Mouse (Mus musculus): ENCODE measurements around the gene Kcnab1. TPM values are rescaled to one million over a fixed set of nuclear protein-coding genes. Genes with fewer than 3 reads are reported as not detected.
A peak's percentile ranks its signal among the peaks of the same experiment; 100 is the strongest.

Gene Kcnab1
- total RNA-seq, 2 experiments from 2014 or later = 0.21 TPM; not detected in 1

- no peak for ATAC-seq (replicated peaks; ENCODE audit: poor library complexity, severe bottlenecking)
These were observed 192.3 kb downstream of the Kcnab1 start for GRCm38 (mm10) chr3:65301531-65301930.

DNA sequence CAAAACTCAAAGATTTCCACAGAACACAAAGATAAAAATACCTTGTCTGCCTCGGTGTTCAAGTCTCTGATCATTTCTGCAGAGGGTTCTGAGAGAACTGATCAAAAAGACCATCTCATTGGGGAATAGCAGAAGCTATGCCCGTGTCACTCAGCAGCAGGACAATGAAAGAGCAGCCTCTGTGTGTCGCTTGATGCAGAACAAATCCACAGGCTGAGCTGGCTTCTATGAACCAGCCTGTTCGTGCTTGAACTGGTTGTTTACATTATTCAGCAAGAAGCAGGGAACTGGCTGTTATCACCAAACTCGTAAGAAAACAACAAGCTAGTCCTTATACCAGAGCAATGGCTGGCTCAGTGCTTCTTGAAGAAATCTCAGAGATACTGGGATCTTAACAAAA lies 193.4 kb downstream of the Kcnab1 start:
- ATAC-seq (replicated peaks; ENCODE audit: poor library complexity, severe bottlenecking) = no peak

DNA sequence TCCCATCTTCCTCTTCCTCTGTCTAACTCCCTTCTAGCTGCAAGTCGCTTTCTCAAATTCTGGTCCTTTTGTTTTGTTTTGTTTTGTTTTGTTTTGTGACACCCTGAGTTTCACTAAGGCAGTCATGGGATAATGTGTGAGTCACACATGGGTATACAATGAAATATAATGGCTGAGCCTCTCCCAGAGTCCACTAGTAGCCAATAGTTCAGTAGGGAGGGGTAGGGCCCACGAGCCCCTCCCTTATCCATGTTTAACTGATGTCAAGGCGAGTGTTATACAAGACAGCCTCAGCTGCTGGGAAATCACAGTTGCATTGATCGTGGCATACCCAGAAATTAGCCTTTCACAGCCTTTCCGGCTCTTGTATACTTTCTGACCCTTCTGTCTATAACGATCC lies 206.7 kb downstream of the Kcnab1 start:
- ATAC-seq (replicated peaks; ENCODE audit: poor library complexity, severe bottlenecking) = 0 out of 2 replicates have a peak, but pooled peaks have one; percentile 3

DNA sequence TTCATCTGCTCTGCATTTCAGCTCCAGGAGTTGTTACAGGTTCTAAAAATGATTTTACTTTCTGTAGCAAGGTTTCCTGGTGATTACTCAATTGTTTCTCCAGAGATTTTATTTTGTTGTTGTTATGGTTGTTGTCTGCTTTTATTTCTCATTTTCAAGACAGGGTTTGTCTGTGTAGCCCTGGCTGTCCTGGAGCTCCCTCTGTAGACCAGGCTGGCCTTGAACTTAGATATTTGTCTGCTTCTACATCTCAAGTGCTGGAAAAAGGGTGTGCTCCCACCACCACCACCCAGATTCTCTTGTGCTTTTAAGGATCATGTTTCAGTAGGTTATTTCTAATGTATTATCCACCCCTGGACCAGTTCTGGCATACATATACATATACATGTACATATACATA lies 207.6 kb downstream of the Kcnab1 start:
- ATAC-seq (replicated peaks; ENCODE audit: poor library complexity, severe bottlenecking) = no peak

DNA sequence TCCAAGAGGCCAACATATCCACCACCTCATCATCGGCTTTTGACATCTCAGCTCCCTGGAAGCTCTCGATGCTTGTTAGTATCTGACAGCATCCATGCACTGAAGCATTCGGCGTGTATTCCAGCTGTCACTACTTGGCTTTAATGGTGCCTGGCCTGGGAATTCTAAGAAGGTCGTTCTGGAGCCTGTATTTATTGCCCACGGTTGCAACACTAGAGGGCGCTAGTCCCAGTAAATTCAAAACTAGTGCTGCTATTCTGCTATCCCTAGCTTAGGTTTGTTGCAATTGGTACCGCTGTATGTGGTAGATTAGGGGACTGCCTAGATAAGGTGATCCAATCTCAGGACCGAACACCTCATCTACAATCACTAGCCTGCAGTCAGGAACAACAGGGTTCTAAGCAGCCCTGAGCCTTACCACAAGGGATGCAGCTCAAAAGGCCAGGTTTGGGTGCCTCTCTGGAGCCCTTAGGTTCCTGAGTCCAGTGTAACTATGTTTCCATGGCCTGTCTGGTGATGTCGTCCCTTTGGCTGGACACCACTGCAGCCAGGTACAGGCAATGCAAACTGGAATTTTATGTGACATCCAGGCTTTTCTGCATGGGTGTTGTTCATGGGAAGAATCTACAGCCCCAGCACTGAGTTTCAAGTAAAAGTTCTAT lies 208.8 kb downstream of the Kcnab1 start:
- ATAC-seq (replicated peaks; ENCODE audit: poor library complexity, severe bottlenecking) = peak; percentile 39

GRCm38 (mm10) chr3:65319248-65320008 lies 210.2 kb downstream of the Kcnab1 start:
- peak; percentile 89 for ATAC-seq (replicated peaks; ENCODE audit: poor library complexity, severe bottlenecking)

DNA sequence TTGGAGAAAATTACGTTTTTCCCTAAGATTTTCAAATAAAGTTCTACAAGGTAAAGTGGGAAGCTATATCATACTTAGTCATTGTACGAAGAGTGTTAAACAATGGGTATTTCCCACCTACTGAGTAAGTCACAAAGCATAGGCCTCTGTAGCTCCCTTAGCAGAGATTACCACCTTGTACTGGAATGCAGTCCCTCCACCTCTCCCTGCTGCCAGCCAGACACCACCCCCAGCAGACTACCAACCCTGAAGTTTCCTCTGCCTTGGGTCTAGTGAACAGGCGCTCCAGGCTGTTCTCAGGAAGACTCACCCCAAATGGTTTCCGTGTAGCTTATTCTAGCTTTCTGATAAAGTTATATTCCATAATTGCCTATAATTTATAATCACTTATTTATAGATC lies 211.8 kb downstream of the Kcnab1 start:
- ATAC-seq (replicated peaks; ENCODE audit: poor library complexity, severe bottlenecking) = no peak

- ATAC-seq (replicated peaks; ENCODE audit: poor library complexity, severe bottlenecking) = no peak
These were observed 213.0 kb downstream of the Kcnab1 start for GRCm38 (mm10) chr3:65321981-65322779.

DNA sequence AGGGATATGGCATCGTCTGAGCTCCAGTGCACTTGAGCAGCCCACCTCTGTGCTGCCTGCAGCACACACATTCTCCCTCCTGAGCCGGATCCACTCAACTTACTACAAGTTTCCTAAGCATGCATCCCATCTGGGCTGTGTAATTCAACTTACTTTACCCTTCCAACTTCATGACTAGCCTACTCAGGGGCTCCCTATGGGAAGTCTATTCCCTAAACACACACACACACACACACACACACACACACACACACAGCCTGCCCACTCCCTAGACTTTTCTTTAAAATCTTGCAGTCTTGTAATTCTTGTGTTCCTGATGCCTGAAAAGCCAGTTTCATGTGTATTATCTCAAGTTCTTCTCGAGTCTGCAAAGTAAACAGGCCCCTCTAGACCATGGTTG lies 216.1 kb downstream of the Kcnab1 start:
- no peak for ATAC-seq (replicated peaks; ENCODE audit: poor library complexity, severe bottlenecking)

DNA sequence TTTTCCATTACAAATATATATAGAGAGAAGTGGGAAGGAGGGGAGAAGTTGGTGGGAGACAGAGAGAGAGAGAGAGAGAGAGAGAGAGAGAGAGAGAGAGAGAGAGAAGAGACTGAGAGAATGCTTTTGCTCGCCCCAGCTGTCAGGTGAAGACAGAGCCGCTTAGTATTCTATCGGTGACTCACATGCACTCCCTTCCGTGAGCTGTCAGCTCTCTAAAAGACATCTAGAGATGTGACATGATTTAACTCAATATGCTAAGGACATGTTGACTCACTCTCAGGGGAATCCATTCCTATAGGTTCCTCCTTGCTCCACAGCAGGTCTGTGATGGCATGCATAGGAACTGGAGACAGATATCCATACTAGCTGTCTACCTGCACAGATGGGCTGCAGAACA lies 219.6 kb downstream of the Kcnab1 start:
- ATAC-seq (replicated peaks; ENCODE audit: poor library complexity, severe bottlenecking) = no peak

DNA sequence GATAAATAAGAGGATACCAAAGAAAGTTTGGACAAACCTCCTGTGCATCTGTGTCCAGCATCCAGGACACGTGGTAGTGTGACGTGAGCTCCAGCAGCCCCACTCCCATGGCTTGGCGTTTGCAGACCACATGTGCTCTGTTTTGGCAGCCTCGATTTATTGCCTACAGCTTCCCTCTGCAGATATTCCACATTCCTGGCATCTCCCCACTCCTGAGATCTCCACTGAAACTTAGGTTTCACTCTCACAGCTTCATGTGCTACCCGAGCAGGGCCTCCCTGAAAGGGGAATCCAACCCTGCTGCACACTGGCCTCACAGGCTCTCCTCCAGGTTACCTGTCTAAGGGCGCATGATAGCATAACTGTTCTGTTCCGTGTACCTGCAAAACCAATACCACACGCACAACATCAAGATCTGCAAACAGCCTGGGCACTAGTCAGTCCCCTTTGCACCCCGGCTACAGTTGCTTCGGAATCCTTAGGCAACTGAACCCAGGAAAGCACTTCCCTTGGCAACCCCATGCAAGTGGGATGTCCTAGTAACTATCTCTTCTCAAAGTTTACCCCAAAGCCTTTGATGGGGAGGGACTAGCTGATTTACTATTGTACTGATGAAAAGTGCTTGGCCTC lies 228.8 kb downstream of the Kcnab1 start:
- ATAC-seq (replicated peaks; ENCODE audit: poor library complexity, severe bottlenecking) = no peak

GRCm38 (mm10) chr3:65340173-65340951 lies 231.2 kb downstream of the Kcnab1 start:
- ATAC-seq (replicated peaks; ENCODE audit: poor library complexity, severe bottlenecking) = no peak

GRCm38 (mm10) chr3:65346176-65346575 lies 237.0 kb downstream of the Kcnab1 start:
- ATAC-seq (replicated peaks; ENCODE audit: poor library complexity, severe bottlenecking) = no peak

GRCm38 (mm10) chr3:65352278-65353127 lies 243.3 kb downstream of the Kcnab1 start:
- ATAC-seq (replicated peaks; ENCODE audit: poor library complexity, severe bottlenecking) = peak; percentile 61

GRCm38 (mm10) chr3:65353263-65354037 lies 244.3 kb downstream of the Kcnab1 start:
- ATAC-seq (replicated peaks; ENCODE audit: poor library complexity, severe bottlenecking) = peak; percentile 87

DNA sequence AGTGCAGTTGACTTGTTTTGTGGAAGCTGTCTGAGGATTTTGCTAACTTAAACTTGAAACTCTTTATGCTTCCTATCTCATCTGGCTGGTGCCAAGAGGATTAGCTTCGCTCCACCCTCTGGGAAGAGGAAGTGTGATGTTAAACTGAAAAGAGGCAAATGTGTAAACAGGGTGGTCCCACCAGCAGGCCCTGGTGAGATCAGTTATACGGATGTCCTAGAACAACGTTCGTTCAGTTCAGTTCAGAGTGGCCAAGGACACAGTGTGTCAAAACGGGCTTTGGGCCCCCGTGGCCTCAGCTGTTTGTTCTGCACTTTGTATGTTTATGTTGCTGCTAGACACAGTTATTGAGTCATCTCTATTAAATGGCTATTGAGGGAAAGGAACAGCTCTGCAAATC lies 246.3 kb downstream of the Kcnab1 start:
- no peak for ATAC-seq (replicated peaks; ENCODE audit: poor library complexity, severe bottlenecking)

DNA sequence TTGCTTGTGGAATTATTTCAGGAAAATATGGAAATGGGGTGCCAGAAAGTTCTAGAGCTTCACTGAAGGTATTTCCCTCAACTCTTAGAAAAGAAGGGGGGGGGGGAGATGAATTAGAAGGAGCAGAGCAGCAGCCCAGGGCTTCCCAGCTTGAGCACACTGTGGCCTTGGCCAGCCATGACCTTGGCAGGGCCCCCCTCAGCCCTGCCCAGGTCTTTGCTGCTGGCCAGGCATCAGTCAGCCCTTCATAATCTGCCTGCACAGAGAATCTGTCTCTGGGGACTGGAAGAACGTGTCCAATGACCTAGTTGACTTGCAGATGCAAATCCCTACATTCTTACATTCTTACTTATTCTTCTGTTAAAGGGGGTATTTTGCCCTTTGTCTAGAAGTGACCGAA lies 249.1 kb downstream of the Kcnab1 start:
- no peak for ATAC-seq (replicated peaks; ENCODE audit: poor library complexity, severe bottlenecking)

DNA sequence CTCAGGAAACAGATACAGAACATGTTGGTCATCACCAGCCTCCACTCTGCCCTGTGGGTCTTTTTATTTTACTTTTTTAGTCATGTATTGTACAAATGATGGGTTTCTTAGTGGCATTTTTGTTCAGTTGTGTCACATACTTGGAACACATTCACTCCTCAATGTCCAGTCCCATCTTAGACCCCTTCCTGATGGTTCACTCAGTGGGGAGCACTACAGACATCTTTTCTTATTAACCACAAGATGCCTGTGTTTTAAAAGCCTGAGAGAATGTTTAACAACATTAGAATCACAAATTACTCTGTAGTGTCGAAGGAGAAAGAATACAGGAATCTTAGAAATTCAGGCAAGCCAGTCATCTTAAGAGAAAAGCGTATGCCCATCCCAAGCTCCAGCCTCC lies 249.7 kb downstream of the Kcnab1 start:
- ATAC-seq (replicated peaks; ENCODE audit: poor library complexity, severe bottlenecking) = no peak
